Mouse (Mus musculus): ENCODE measurements around the gene Toe1.

Toe1 gene

GRCm38 (mm10) chr4:116794273-116794672 lies 13.2 kb downstream of the Toe1 start:
- no peak for DNase-seq (ENCODE audit: extremely low read depth, insufficient read length, low spot score)

GRCm38 (mm10) chr4:116792453-116792852 lies 15.0 kb downstream of the Toe1 start:
- no peak for DNase-seq (ENCODE audit: extremely low read depth, insufficient read length, low spot score)

- DNase-seq (ENCODE audit: extremely low read depth, insufficient read length, low spot score), result peak; percentile 29
These were observed 18.5 kb downstream of the Toe1 start for GRCm38 (mm10) chr4:116788956-116789355.

- DNase-seq (ENCODE audit: extremely low read depth, insufficient read length, low spot score), result peak; percentile 37
These were observed 19.3 kb downstream of the Toe1 start for GRCm38 (mm10) chr4:116787985-116788760.

GRCm38 (mm10) chr4:116786587-116786986 lies 20.9 kb downstream of the Toe1 start:
- no peak for DNase-seq (ENCODE audit: extremely low read depth, insufficient read length, low spot score)

- DNase-seq (ENCODE audit: extremely low read depth, insufficient read length, low spot score), result no peak
These were observed 25.3 kb downstream of the Toe1 start for GRCm38 (mm10) chr4:116782171-116782570.

GRCm38 (mm10) chr4:116781366-116781765 lies 26.1 kb downstream of the Toe1 start:
- no peak for DNase-seq (ENCODE audit: extremely low read depth, insufficient read length, low spot score)

GRCm38 (mm10) chr4:116780541-116780940 lies 26.9 kb downstream of the Toe1 start:
- no peak for DNase-seq (ENCODE audit: extremely low read depth, insufficient read length, low spot score)

- DNase-seq (ENCODE audit: extremely low read depth, insufficient read length, low spot score), result no peak
These were observed 30.4 kb downstream of the Toe1 start for GRCm38 (mm10) chr4:116777079-116777478.

- DNase-seq (ENCODE audit: extremely low read depth, insufficient read length, low spot score), result no peak
These were observed 31.0 kb downstream of the Toe1 start for GRCm38 (mm10) chr4:116776391-116776790.

GRCm38 (mm10) chr4:116769060-116769459 lies 38.4 kb downstream of the Toe1 start:
- peak; percentile 41 for DNase-seq (ENCODE audit: extremely low read depth, insufficient read length, low spot score)

- no peak for DNase-seq (ENCODE audit: extremely low read depth, insufficient read length, low spot score)
These were observed 38.9 kb downstream of the Toe1 start for GRCm38 (mm10) chr4:116768510-116768909.

- DNase-seq (ENCODE audit: extremely low read depth, insufficient read length, low spot score), result peak; percentile 20
These were observed 43.4 kb downstream of the Toe1 start for GRCm38 (mm10) chr4:116764001-116764400.

- DNase-seq (ENCODE audit: extremely low read depth, insufficient read length, low spot score), result no peak
These were observed 45.5 kb downstream of the Toe1 start for GRCm38 (mm10) chr4:116761914-116762313.

GRCm38 (mm10) chr4:116749750-116750149 lies 57.7 kb downstream of the Toe1 start:
- DNase-seq (ENCODE audit: extremely low read depth, insufficient read length, low spot score), result no peak

All from 3134 (cell line).